Mouse (Mus musculus): Measurements from ENCODE around the gene Pnrc1. TPM values are rescaled to one million over a fixed set of nuclear protein-coding genes. Genes with fewer than 3 reads are reported as not detected.
"Not testable (repeated sequence)": the region's sequence is repeated elsewhere in the genome, so short reads cannot be mapped to it uniquely, and the experiment has no call there.

The Pnrc1 gene
- 100 to 1,000 TPM in 1 of 2 experiments, 10 to 100 TPM in 1; 86.4 to 125 TPM for total RNA-seq (2021)
- long read RNA-seq, experiment 1, transcript Pnrc1-201 (2 exons, 1,648 nt): major isoform, 54 of 59 reads
- long read RNA-seq, experiment 1, partial matches to known transcripts: 2 of 59 reads
- long read RNA-seq, experiment 1, other reads (novel, unspliced or antisense): 2 of 59 reads
- long read RNA-seq, experiment 2, transcript Pnrc1-201 (2 exons, 1,648 nt): major isoform, 53 of 59 reads
- long read RNA-seq, experiment 2, partial matches to known transcripts: 0 of 59 reads
- long read RNA-seq, experiment 2, other reads (novel, unspliced or antisense): 5 of 59 reads

GRCm38 (mm10) chr4:33290002-33290401 lies at the start of gene Pnrc1:
Pnrc1 (minus strand) TSS chr4:33290163.
- DNase-seq: peak; percentile 31
- intact Hi-C loops (cut with DNase I; ENCODE audit: low total_unique reads): loop anchor here (5.0 kb wide), 1 partner anchor 143 kb away; no protein-coding TSS in a partner anchor

- intact Hi-C loops (cut with DNase I; ENCODE audit: low total_unique reads): no loop called here
- DNase-seq: no peak
These were observed 48.0 kb upstream of the Pnrc1 start for GRCm38 (mm10) chr4:33337999-33338398.

- DNase-seq: no peak
- intact Hi-C loops (cut with DNase I; ENCODE audit: low total_unique reads): no loop called here
These were observed 43.0 kb upstream of the Pnrc1 start for GRCm38 (mm10) chr4:33332956-33333455.

- intact Hi-C loops (cut with DNase I; ENCODE audit: low total_unique reads): no loop called here
- no peak for DNase-seq
These were observed 41.2 kb upstream of the Pnrc1 start for GRCm38 (mm10) chr4:33331147-33331546.

GRCm38 (mm10) chr4:33315840-33316239 lies 25.9 kb upstream of the Pnrc1 start:
- DNase-seq: no peak
- intact Hi-C loops (cut with DNase I; ENCODE audit: low total_unique reads): no loop called here

- intact Hi-C loops (cut with DNase I; ENCODE audit: low total_unique reads); DNase-seq: not testable (repeated sequence)
These were observed 24.2 kb upstream of the Pnrc1 start for GRCm38 (mm10) chr4:33314150-33314549.

GRCm38 (mm10) chr4:33310840-33311437 lies 21.0 kb upstream of the Pnrc1 start:
- DNase-seq: no peak
- intact Hi-C loops (cut with DNase I; ENCODE audit: low total_unique reads): no loop called here

- intact Hi-C loops (cut with DNase I; ENCODE audit: low total_unique reads): no loop called here
- DNase-seq: peak; percentile 97
These were observed 20.1 kb upstream of the Pnrc1 start, which contains the start of gene Rngtt for GRCm38 (mm10) chr4:33309764-33310757. Rngtt (plus strand) TSS chr4:33310311.

GRCm38 (mm10) chr4:33307146-33307545 lies 17.2 kb upstream of the Pnrc1 start:
- no peak for DNase-seq
- intact Hi-C loops (cut with DNase I; ENCODE audit: low total_unique reads): no loop called here

GRCm38 (mm10) chr4:33303057-33303456 lies 13.1 kb upstream of the Pnrc1 start:
- intact Hi-C loops (cut with DNase I; ENCODE audit: low total_unique reads): no loop called here
- DNase-seq: no peak

GRCm38 (mm10) chr4:33300891-33301665 lies 11.1 kb upstream of the Pnrc1 start:
- DNase-seq; intact Hi-C loops (cut with DNase I; ENCODE audit: low total_unique reads): not testable (repeated sequence)

- DNase-seq: peak; percentile 78
- intact Hi-C loops (cut with DNase I; ENCODE audit: low total_unique reads): loop anchor here (5.0 kb wide), 1 partner anchor 145 kb away; no protein-coding TSS in a partner anchor
These were observed 2.7 kb upstream of the Pnrc1 start for GRCm38 (mm10) chr4:33292409-33293370.

- no peak for DNase-seq
- intact Hi-C loops (cut with DNase I; ENCODE audit: low total_unique reads): loop anchor here (5.0 kb wide), 1 partner anchor 144 kb away; no protein-coding TSS in a partner anchor
These were observed 915 bp upstream of the Pnrc1 start for GRCm38 (mm10) chr4:33290878-33291277.

- DNase-seq: no peak
- intact Hi-C loops (cut with DNase I; ENCODE audit: low total_unique reads): no loop called here
These were observed 785 bp downstream of the Pnrc1 start for GRCm38 (mm10) chr4:33289106-33289650.

GRCm38 (mm10) chr4:33285448-33285847 lies 4.5 kb downstream of the Pnrc1 start:
- intact Hi-C loops (cut with DNase I; ENCODE audit: low total_unique reads): no loop called here

GRCm38 (mm10) chr4:33284083-33284880 lies 5.7 kb downstream of the Pnrc1 start:
- intact Hi-C loops (cut with DNase I; ENCODE audit: low total_unique reads): no loop called here
- no peak for DNase-seq

More at GRCm38 (mm10) chr4:33285448-33285847, 4.5 kb downstream of the Pnrc1 start:
- no peak for DNase-seq
